Mouse (Mus musculus) retina, postnatal 7 days (tissue): ENCODE data around the gene B3gnt2.

Experiments used
- DNase-seq: peaks from one replicate; pipeline ENCODE4 v3.0.0-alpha.2; 2012; ENCODE audit warnings: low read depth, low spot score

The B3gnt2 gene

DNA sequence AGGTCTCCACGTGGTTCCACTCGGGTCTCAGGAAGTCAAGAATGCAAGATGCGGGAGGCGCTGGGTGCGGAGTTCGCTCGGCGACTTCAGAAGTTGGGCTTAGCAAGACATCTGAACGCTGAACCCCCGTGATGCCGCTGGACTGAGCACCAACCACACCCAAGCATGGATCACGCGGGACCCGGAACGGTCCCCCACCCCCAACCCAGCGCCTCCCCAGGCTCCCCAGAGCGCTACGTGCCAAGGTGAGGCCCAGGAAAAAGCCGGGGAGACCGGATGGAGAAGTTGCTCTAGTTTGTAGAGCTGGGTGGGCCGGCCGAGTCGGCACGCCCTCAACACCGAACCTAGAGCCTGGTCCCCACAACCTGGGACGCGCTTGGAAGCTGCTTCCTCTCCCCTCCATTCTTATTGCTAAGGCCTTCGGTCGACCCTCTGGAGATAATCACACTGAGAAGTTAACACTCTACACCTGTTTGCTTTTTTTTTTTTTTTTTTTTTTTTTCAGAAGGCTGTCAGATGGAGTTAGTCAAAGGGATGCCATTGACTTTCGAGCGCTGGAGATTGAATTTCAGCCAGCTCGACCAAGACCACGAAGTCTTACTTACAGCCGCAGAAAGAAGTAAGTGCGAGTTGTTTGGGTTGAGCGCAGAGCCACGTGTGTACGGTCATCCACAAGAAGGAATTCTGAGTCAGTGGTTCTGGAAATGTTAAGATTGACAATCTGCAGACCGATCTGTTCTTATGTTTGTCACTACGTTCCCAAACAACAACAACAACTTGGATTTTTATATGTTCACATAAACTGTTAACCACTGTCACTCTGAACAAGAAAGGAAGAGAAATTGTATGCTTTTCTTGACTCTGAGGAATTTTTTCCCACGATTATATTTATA is at the start of gene B3gnt2:
TSS of gene B3gnt2 (minus strand) at position 627 of the 893 bp plus-strand sequence.
- DNase-seq, result no peak

DNA sequence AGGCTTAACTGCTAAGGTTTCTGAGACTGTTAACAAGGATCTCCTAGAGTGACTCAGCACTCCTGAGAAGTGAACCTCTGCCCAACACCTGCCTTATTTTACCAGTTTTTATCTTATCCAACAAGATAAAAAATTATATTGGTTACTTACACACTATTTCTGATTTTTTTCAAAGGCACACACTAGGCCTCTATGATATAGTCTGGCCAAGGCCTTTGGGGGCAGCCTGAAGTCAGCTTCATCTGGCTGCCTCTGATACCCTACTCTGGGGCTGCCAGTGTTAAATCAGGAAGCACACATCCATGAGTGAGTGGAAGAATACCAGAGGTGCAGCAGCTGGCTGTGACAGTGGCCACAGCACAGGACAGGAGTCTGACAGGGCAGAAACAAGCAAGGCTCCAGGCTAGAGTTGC is 45.7 kb upstream of the B3gnt2 start:
- DNase-seq, result no peak

DNA sequence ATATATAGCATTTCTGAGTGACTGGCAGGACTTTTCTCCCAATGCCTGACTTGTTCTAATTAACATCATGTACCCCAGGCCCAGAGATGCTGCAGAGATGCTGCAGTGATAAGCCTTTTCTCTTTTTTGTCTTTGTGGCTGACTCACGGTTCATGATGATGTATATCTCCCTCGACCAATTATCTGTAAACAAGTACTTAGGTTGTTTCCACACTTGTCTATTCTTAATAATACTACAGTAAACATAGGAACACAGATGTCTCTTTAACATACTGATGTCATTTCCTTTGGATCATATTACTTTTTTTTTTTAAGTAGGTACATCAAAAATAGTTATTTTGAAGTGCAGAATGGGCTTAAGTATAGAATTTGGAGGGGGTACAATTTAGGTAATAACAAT is 42.2 kb upstream of the B3gnt2 start:
- no peak for DNase-seq

DNA sequence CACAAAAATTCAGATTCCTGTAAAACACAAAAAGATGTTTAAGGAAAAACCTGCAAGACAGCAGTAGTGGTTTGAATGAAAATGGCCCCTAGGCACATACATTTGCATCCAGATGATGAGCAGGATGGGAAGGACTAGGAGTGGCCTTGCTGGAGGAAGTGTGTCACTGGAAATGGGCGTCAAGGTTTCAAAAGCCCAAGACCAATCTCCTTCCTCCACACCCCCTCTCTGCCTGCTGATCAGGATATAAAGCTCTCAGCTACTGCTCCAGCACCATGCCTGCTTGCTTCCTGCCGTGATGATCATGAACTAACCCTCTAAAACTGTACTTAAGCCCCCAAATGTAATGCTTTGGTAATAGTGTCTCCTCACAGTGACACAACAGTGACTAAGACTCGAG is 39.3 kb upstream of the B3gnt2 start:
- no peak for DNase-seq

DNA sequence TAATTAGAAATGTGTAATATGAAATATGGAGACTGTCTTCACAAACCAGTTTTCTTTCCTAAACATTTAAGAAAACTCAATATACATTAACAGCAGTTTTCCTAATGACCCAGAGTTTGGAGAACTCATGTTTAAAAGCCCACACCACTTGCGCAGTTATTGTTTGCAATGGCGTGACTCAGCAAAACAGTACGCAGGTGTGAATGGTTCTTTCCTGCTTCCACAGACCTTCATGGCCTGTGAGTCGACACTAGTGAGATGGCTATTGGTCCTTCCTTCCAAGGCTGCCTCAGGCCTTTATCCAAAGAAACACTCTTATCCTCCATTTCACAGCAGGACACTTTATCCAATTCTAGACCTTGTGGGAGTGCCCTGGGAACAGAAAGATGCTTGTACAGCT is 36.9 kb upstream of the B3gnt2 start:
- no peak for DNase-seq

DNA sequence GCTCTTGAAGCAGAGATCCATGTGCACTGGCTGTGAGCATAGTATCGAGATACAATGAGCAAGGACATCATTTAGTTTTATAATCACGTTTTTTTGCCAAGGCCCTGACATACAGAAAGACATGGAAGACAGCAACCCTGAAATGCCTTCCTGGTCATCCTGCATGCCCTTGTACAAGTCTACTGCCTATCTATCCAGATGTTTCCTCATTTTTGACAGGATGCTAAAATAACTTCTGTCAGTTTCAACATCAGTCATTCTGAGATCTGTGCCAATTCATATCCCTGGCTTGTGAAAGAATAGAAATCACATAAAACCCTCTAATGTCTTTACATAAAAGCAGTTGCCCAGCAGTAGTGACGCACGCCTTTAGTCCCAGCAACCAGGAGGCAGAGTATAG is 36.4 kb upstream of the B3gnt2 start:
- DNase-seq, result no peak

DNA sequence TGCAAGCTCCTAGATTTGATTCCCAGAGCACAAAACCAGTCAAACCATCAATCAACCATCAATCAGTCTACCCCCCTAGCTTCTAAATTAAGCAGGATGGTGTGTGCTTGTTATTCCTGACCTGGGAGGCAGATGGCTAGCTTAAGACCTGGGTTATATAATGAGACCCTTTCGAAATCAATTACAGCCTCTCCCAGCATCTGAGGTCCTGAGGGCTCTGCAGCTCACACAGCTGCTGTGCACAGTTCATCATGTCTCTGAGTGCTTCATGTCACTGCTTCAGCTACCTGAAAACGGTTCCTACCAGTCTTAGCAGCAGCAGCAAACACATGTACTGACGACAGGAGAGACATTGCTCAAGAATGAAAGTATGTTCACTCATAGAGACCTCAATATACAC is 32.3 kb upstream of the B3gnt2 start:
- DNase-seq, result no peak

DNA sequence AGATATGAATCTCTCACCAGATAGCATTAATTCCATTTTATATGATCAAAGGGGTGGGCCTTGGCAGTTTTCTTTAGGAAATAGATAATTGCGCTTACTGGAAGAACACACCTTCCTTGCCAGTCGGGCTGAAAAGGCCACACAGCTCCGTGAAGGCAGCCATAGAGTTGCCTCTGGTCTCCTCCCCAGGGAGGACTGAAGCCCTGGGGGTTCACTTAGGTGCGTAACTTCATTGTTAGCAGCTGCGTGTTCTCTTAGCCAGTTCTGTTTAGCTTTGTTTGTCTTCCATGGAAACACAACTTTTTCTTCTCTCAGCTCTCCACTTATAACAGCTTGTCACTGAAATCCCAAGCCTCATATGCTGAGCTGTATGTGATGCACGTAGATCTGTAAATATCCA is 31.7 kb upstream of the B3gnt2 start:
- no peak for DNase-seq

DNA sequence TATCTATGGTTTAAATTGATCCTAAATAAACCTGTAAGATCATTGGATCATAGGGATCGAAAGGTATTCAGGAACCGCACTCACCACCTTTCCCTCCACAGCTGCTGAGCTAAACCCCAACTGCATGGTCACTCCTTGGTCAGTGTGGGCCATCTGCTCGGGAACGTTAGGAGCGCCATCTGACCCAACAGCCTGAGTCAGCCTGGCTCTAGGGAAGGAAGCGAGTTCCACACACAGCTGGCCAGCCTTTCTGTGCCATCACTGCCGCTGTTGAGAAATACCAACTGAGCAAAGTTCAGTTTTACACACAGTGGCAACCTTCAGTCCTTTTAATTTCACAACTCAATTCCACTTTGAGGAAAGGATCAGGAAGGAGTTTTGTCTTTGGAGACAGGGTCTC is 31.1 kb upstream of the B3gnt2 start:
- no peak for DNase-seq

DNA sequence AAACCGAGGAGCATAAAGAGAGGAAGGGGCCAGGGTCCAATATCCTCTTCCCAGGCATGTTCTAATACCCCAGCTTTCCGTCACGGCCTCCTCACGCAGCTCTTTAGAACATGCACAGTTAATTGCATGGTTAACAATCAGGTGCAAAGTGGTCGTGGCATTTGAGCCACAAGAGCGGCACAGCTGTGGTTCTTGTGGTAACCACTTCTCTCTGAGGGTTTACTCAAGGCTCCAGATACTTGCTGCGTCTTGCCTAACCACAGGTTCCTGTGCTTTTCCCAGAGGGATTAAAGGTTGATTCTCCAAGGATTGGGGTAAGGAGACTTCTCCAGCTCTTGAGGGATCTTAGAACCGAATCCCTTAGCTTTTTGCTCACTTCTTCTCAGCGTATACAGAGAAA is 30.5 kb upstream of the B3gnt2 start:
- DNase-seq, result no peak

DNA sequence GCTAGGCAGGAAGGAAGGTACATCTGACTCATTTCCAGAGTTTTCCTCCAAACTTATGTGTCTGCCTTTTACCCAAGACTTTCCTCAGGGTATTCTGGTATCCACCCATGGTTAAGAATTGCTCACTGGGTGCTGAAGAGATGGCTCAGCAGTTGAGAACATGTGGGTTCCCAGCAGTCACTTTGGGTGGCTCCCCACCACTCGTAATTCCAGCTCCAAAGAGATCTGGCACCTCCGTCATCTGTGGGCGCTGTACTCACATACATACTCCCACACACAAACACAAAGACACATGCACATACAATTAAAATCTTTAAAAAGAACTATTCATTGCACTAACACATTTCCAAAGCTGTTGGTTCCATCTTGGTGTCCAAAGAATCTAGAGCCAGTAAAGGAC is 28.5 kb upstream of the B3gnt2 start:
- DNase-seq, result no peak

DNA sequence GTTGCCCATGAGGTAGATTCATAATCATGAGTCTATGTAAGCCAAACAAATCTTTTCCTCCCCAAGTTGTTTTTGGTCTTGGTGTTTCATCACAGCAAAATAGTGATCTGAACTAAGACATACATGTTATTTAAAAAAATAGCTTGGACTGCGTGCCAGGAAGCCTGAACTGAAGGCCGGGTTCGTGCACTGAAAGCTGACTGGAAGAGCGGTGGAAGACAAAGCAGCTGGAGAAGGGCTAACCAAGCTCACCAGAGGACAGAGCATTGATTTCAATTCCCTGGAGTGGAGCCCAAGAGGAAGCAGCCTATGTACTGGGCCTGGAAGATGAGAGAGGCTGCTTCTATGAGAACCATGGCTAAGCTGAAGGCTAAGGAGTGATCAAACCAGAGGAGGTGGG is 26.2 kb upstream of the B3gnt2 start:
- no peak for DNase-seq

DNA sequence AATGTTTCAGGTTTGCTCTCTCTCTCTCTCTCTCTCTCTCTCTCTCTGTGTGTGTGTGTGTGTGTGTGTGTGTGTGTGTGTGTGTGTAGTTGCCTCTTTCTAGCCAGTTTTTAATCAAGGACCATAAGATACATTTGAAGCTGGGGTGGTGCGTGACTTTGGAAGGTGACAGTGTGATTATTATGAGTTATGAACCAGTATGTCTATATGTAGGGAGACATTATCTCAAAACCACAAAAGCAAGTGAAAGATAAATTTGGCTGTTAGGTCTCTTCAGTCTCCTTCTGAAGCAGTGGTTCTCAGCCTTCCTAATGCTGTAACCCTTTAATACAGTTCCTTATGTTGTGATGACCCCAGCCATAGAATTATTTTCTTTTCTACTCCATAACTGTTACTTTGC is 24.6 kb upstream of the B3gnt2 start:
- no peak for DNase-seq

DNA sequence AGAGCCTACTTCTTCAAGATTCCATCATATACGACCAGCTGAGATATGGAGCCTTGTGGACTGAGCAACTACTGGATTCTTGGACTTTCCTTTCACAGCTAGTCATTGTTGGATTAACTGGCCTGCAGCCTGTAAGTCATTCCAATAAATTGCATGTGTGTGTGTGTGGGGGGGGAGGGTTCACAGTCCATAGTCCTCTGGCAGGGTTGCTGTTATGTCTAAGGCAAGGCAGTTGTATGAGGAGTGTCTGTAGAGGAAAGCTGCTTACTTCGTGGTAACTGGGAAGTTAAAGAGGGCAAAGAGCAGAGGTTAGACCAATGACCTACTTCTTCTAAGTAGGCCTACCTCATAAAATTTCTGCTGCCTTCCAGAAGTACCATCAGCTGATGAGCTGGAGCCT is 22.9 kb upstream of the B3gnt2 start:
- no peak for DNase-seq

DNA sequence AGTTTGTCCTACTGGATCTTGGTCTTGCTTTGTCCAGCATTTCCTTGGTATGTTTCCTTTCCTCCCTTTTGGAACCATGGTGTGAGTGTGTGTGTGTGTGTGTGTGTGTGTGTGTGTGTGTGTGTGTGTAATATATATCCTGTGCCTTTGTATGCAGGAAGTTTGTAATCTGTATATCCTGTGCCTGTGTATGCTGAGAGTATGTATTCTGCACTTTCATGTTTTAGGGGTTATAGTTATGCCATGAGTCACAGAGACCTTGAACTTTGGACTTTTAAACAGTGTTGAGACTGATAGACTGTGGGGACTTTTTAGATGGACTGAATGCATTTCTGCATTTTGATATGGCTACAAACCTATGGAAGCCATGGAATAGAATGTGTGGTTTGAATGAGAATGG is 22.2 kb upstream of the B3gnt2 start:
- no peak for DNase-seq

DNA sequence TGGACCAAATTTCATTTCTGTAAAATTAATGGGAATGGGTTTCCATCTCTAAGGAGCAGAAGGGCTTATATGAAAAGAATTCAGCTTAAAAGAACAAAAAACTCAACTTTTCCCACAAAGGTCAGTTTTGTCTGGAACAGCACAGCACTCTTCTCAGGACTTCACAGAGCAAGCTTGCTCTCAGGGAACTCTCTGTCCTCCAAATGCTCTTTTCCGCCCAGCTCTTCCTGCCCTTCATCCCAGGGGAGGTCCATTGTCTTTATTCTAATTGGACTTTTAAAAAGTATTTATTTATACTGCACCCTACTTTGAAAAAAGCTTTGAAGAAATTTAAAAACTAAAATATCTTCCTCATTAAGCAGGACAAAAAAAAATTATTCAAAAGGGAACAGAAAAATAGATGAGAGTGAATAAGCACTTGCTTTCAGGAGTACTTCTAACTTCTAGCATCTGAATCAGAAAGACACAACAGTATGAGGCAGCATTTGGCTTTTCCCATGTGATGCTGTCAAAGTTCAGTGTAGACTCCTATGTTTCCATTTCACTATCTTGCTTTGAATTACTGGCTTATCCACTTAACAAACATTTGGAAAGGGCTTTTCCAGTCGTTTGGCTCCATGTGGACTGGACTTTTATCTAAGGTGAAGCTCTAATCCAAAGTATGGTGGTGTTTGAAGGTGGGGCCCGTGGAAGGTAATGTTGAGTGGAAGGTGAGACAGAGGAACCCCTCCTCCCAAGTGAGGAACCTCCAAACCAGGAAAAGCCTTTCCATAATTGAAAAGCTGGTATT is 19.8 kb upstream of the B3gnt2 start:
- no peak for DNase-seq

DNA sequence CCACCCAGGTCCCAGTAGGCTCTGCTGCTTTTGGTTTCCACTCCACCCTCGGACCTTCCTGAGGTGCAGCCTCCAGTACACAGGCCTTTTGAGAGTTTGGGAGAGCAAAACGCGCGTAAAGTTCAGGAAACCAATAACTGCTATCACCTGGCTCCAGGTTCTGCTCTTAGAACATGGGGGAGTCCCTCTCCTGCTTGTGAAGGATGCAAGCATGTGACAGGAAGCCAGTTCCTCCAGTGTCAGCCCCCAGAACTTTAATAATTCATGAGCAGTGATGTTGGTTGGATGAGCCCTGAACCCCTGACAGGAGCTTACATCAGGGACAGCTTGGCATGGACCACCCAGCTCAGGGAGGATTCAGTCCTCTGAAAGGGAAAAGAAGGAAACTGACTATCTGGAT is 18.9 kb upstream of the B3gnt2 start:
- no peak for DNase-seq

DNA sequence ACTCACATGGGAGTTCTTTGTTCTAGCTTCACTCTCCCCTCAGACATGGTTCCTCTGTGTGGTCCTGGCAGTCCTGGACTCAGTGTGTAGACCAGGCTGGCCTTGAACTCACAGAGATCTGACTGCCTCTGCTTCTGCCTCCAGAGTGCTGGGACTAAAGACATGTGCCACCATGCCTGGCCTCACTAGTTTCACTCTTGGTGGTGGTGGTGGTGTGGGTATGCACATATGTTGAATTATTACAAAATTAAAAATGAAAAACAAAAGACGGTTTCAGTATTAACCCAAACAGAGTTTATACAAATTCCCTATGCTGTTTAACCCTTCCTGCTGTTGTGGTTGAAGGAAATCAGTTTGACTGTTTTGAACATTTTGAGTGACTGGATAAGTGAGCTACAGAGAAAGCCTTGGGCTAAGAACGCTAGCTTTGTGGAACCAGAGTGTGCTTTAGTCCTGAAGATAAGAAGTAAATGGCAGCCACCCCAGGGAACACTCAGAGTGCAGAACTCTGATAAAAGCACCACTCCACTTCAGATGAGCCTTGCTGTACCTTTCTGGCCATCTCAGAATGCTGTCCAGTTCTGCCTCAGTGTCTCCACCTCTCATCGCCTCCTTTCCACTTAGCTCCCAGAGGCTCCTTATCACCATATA is 16.0 kb upstream of the B3gnt2 start:
- DNase-seq, result no peak

DNA sequence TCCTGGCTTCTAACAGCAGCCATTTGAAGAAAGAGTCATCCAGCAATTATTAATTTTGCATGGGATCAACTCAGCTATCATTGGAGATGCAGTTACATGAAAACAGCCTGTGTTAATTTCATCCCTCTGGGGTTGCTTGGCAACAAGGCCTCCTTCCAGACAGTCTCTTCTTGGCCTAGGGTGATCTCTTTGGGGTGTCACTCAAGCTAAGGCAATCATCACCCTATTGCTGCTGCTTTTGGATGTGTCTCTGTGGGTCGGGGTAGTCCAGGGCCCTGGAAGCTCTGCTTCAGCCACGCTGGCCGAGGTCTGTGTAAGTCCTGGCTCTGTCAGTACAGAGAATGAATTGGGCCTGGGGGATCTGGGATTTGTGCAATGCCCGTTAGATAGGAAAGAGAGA is 14.5 kb upstream of the B3gnt2 start:
- no peak for DNase-seq

DNA sequence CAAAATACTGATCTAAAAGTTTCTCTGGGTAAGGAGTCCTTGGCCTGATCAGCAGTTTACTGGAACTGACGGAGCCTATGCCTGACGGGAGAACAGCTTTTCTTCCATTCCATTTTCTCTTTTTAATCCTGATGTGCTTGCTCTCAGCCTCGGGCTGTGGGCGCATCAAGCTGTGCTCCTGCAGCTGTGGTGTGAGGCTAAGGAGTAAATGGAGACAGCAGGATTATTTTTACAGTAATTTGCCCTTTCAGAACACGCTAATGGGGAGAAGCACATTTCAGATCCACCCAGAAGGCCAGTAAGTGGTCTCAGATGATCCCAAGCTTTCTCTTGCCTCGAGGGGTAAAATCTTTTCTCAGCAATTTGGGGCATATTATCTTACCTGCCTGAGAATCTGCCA is 14.0 kb upstream of the B3gnt2 start:
- no peak for DNase-seq

DNA sequence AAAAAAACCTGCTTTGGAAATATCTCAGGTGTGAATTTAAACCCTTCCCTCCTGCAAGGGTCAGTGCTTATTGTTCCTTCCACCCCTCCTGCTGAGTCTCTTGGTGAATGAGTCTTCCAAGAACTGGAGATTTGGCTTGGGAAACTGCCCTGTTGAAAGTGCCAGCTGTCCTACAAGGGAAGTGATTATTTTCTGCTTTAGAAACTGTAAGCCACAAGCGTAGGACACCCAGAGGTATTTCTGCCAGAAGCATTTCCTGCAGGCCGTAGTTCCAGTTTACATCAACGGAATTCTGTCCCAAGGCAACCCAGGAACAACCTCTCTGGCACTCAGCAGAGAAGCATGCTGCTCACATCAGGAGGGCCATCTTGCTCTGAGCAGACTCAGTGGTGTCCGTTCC is 12.6 kb upstream of the B3gnt2 start:
- DNase-seq, result no peak

DNA sequence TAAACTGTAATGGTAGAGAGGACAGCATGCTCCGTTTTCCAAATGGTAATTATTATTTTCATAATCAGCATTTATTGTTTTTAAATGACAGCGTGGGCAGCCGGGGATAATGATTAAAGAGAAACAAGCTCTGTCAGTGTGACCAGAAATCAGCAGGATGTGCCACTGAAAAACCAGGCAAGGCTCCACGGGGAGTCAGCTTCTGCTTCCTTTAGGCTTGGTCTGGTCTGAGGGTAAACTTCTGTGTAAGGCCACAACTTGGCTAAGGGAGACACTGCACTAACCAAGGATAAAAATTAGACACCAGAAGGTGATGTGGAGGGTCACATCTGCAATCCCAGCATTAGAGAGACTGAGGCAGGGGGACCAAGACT is 11.5 kb upstream of the B3gnt2 start:
- no peak for DNase-seq
